Mouse (Mus musculus) spleen, embryonic (tissue): Measurements from ENCODE around the gene Asic2.

Experiments
- CTCF ChIA-PET: fragments of 350-600 bp; sonication (Branson Sonifier 250); formaldehyde crosslinking; loops from one replicate; lab custom pipeline; 2022; lab: Charles Lee

Gene Asic2

GRCm38 (mm10) chr11:81111626-81112025 is 856.6 kb downstream of the Asic2 start:
- CTCF ChIA-PET = no interaction called here

DNA sequence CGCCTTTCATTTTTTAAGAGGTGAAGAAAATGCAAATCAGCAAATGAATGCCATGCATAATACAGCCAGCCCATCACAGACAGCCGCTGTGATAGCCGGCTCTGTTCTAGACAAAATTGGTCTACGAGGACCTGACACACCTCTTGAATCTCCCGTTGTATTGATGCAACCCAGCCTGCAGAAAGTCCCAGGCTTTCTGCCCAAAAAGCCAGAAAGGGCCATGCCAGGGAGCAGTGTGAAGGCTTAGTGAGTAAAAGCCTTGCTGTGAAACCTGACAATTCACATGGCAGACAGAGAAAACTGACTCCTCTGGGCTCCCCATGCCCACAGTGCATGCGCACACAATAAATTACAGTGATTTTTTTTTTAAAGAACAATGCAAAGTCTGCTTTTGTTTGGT is 858.2 kb downstream of the Asic2 start:
- CTCF ChIA-PET = no interaction called here

- CTCF ChIA-PET = no interaction called here
Observed at GRCm38 (mm10) chr11:81106949-81107348, 861.3 kb downstream of the Asic2 start.

DNA sequence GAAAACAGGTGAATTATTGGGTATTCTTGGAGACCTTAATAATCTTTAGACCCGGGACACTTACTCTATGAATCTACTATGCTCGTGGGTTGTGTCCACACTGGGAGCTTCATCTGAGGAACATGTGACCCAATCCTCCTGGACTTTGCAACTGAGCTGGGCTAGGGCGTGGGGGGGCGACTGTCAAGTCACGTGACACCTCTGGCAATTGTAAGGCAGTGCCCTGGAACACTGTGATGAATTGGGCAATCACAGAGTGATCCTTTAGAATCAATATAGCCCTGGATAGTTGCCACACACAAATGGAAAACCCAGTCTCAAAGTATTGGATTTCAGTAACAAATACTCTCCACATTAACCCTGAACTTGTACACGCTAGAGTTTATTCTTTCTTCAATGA is 867.4 kb downstream of the Asic2 start:
- CTCF ChIA-PET = no interaction called here

DNA sequence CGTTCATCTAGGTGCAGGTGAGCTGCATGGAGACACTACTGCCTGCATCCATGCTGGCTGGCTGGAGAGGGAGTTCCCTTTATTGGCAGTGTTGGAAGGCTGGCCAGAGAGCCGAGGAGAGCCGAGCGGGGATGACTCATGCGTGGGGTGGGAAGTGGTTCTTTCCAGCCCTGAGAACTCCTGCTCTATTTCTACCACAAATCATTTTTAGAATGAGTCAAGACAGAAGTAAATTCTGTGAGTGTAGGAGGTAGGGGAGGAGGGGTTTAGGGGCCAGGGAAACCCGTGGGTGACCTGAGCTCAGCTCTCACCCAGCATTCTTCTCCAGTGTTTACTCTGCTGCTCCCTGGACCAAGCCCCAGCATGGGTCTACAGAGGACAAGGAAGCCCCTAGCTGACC is 872.2 kb downstream of the Asic2 start:
- CTCF ChIA-PET = no interaction called here

DNA sequence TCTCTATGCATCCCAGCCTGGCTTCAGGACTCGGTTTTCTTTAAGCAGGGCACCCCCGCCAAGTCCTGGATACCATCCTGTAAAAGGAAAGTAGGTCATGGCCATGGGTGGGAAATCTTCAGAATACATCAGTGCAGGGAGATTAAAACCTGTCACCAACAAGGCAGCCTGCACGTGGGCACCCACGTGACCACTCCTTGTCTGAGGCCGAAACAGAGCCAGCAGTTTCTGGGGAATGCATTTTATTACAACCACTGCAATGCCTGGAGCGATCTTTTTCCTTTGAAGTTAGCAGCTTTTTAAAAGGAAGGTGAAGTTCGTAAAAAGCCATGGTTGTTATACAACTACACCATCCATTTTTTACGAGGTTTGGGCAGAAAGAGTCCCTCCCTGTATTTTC is 873.7 kb downstream of the Asic2 start:
- CTCF ChIA-PET = no interaction called here

DNA sequence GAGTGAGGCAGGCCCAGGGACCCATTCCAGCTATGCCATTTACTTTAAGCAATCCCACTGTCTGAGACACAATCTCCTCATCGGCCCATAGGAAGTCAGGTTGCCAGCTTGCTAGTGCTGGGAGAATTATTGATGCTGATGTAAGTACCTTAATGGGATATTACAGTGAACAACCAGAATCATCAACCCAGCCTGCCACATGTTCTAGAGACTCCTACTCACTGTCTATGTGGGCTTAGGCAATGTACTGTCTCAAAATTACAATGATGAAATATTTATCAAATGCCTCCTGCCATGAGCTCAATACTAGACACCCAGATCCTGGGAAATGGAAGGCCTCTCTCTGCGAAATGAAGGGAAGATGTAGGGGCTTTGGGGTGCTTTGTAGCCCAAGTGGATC is 876.1 kb downstream of the Asic2 start:
- CTCF ChIA-PET = no interaction called here

- CTCF ChIA-PET = no interaction called here
Observed at GRCm38 (mm10) chr11:81083822-81084221, 884.4 kb downstream of the Asic2 start.

GRCm38 (mm10) chr11:81080076-81080805 is 888.0 kb downstream of the Asic2 start:
- CTCF ChIA-PET = no interaction called here

DNA sequence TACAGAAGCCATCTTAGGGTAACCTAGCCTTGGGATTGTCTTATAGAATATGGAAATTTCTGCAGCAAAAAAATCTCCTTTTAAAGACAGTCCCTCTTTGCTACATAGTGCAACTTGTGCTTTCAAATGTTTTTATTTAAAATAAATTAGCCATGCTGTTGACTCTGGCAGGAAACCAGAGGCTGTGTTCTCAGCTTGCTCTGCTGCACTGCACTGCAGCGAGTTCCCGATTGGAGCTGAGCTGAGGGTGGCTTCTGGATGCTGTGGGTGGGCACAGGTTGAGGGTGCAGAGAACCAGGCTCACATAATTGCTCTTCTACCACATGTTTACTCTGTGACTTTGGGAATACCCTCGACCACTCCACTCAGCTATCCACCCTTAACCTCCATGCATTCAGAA is 889.0 kb downstream of the Asic2 start:
- CTCF ChIA-PET = no interaction called here

DNA sequence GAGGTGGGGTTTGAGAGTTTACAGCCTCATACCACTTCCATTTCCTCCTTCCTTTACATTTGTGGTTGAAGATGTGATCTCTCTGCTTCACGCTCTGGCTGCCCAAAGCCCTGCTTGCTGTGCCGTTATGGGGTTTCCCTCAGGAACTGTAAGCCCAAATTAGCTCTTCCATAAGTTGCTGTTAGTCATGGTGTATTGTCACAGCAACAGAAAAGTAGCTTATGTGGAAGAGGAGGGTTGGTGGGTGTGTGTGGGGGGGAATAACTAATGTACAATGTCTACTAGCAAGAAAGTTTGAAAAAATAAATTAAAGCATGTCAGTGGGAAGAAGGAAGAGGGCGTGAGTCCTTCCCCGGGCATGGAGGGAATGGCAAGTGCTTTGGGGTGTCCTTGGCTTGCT is 896.4 kb downstream of the Asic2 start:
- CTCF ChIA-PET = no interaction called here

DNA sequence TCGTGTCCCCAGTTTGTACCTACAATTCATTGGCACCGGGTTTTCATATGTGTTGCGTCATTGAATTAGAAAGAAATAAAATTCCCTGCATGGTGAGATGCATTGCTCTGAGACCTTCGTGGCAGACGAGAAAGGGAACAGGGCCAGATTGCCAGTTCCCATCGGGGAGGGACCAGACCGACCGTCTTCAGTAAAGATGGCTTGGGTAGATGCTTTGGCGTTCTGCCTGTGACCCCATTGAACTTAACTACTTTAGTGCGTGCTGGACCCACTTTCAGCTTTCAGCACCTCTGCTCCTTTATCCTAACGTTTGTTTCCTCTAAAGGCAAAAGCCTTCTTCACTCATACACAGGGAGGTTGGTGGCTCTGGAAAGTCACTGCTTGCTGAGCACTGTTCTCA is 902.9 kb downstream of the Asic2 start:
- CTCF ChIA-PET = no interaction called here

DNA sequence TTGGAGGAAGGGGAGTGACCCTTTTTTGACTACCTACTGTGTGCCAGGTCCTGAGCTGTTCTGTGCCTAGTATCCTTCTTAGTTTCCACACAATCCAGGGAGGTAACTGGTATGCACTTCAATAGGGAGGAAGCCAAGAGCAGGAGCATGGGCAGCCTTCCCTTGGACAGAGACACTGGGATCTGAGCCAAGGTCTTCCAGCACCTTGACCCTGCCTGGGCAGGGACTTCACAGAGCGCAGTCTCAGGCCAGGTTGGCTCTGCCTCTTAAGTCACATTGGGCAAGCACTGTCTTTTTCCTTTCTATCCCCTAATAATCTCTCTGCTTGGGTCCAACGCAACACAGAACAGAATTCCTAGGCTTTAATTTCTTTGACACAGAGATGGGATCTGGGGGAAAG is 904.3 kb downstream of the Asic2 start:
- CTCF ChIA-PET = no interaction called here

- CTCF ChIA-PET = no interaction called here
Observed at GRCm38 (mm10) chr11:81060077-81060476, 908.2 kb downstream of the Asic2 start.

DNA sequence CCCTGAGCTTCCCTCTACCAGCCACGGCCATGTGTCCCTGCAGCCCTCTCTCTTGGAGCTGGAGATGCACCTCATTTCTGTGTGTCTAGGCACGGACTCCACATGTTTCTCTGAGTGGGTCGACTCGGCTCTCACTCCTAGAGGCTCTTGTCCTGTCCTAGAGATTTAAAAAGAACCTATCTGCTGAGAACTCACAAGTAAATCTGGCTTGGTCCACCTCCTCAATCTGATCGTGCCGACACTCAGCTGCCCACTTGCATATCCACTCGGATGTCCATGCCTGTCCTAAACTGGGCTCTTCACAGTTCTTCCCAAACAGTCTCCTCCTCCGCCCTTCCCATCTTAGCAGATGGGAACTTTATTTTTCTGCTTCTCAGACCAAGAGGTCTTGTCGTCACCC is 908.7 kb downstream of the Asic2 start:
- CTCF ChIA-PET = no interaction called here

- CTCF ChIA-PET = no interaction called here
Observed at GRCm38 (mm10) chr11:81057506-81057905, 910.8 kb downstream of the Asic2 start.

- CTCF ChIA-PET = no interaction called here
Observed at GRCm38 (mm10) chr11:81056776-81057175, 911.5 kb downstream of the Asic2 start.

DNA sequence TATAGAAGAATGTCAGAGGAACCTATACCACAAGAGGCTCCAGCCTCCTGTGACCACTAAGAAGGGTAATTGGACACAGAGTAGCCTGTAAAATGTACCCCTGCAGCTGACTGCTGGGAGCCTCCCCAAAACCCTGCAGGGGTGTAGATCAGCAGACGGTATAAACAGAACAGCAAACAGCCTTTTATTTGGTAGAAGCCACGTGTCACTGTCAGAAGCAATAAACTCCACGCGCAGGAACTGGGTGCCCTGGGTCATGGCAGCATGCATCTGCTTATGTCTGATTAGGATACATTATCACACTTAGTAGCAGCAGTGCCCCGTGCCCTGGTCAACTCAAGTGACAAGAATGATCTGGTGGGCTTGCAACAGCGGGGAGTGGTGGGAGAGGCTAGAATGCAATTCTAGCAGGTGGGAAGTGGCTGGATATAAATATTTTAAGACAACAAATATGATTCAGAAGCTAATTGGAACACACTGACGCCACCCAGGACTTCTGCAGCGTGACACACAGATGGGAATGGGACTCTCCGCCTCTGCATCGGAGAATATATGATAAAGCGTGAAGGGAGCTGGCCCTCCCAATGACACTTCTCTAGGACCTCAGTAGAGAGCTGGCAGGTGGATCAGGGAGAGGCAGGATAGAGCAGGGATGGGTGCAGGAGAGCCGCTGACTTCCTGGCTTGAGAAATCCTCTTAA is 912.7 kb downstream of the Asic2 start:
- CTCF ChIA-PET = no interaction called here

- CTCF ChIA-PET = no interaction called here
Observed at GRCm38 (mm10) chr11:81053826-81054225, 914.4 kb downstream of the Asic2 start.

DNA sequence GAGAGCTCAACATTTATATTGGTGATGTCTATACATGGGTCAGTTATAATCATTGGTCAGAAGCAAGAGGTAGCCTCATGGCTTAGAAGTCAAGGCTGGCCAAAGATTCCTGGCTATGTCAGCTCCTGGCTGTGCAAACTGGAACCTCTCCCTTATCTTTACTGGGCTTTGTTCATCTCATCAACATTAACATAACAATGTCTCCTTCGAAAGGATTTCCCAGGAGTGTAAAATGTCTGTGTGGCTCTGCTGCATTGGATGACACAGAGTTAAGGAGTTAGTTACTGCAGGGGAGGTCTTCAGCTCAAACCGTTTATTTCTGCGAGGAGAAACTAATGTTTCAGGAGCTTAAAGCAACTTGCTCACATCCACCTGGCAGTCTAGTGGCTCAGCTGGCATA is 926.6 kb downstream of the Asic2 start:
- CTCF ChIA-PET = no interaction called here

- CTCF ChIA-PET = no interaction called here
Observed at GRCm38 (mm10) chr11:81039976-81040375, 928.3 kb downstream of the Asic2 start.

- CTCF ChIA-PET = no interaction called here
Observed at GRCm38 (mm10) chr11:81032151-81032550, 936.1 kb downstream of the Asic2 start.

DNA sequence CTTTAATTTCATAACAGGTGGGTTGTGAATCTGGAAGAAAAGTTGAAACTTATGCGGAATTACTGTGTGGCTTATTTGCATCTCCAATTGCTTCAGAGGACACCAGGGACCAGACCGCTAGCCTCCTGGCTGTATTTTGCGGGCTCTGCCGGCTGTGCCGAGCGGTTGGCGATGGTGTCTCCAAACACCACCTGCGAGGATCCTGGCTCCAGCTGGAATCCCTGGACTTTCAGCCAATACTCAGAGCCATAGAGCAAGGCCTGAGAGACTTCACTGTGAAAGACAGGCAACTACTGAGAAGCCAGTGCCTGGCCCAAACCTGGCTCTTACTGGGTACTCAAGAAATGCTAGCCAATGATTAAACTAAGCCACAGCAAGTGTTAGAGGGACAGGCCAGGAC is 953.5 kb downstream of the Asic2 start:
- CTCF ChIA-PET = no interaction called here

- CTCF ChIA-PET = no interaction called here
Observed at GRCm38 (mm10) chr11:81013501-81013900, 954.8 kb downstream of the Asic2 start.
